Mouse (Mus musculus) CD4-positive naive resting alpha-beta T cell, adult 76 days (primary cell): ENCODE results near the gene Mat2b. TPM values are rescaled to one million over a fixed set of nuclear protein-coding genes. Genes with fewer than 3 reads are reported as not detected.

Experiments used
- total RNA-seq: library from RNA; stranded (reverse); gene quantifications from one replicate; pipeline ENCODE4 v1.2.4, GENCODE M21; 2023

Gene Mat2b
- total RNA-seq, result 144 TPM

GRCm38 (mm10) chr11:40695103-40695502 lies at the start of gene Mat2b:
Gene Mat2b, minus strand, starts transcription at chr11:40695203.

GRCm38 (mm10) chr11:40733339-40734174 lies 38.6 kb upstream of the Mat2b start, which contains the start of the genes Hmmr and Nudcd2:
Gene Hmmr, minus strand, starts transcription at chr11:40733422.
Gene Nudcd2, plus strand, starts transcription at chr11:40733667.

Other genes with a start within 250 kb of the Mat2b start
- 0.64 TPM for gene Hmmr, start 38.2 kb upstream of the Mat2b start, total RNA-seq
- gene Nudcd2, start 38.5 kb upstream of the Mat2b start, total RNA-seq, result 18.4 TPM
- 32.0 TPM for gene Ccng1, start 60.1 kb upstream of the Mat2b start, total RNA-seq